Mouse (Mus musculus) intestine, embryonic 14.5 days (tissue): ENCODE data around the gene Fam129a. TPM values are rescaled to one million over a fixed set of nuclear protein-coding genes. Genes with fewer than 3 reads are reported as not detected.
A peak's percentile ranks its signal among the peaks of the same experiment; 100 is the strongest.

Source experiments
- ATAC-seq: fragments of 200-750 bp; cut with Nextera tagmentation; replicated peaks from 2 replicates; pipeline ENCODE4 v1.8.0; 2017; ENCODE audit warnings: low read depth, moderate number of reproducible peaks, moderate TSS enrichment, moderate library complexity; ENCODE audit not compliant: low FRiP score, low TSS enrichment
- DNase-seq: peaks from one replicate; pipeline ENCODE4 v3.0.0-alpha.2; 2018; ENCODE audit warnings: low spot score
- H3K27ac ChIP-seq: fragments of 300-500 bp; sonication (generic); 2 replicates; pipeline ENCODE4 v1.5.1; 2014; ENCODE audit warnings: low read depth, mild to moderate bottlenecking, control low read depth
- H3K27me3 ChIP-seq: fragments of 300-500 bp; sonication (generic); replicated peaks from 2 replicates; pipeline ENCODE4 v1.6.1; 2014; ENCODE audit warnings: low read length, control low read depth; ENCODE audit not compliant: control insufficient read depth, insufficient read depth
- H3K36me3 ChIP-seq: fragments of 300-500 bp; sonication (generic); 2 replicates; pipeline ENCODE4 v1.6.1; 2014; ENCODE audit warnings: low read length, control low read depth; ENCODE audit not compliant: control insufficient read depth, insufficient read depth
- H3K4me1 ChIP-seq: fragments of 300-500 bp; sonication (generic); replicated peaks from 2 replicates; pipeline ENCODE4 v1.6.1; 2014; ENCODE audit warnings: low read length, control low read depth, mixed read lengths; ENCODE audit not compliant: control insufficient read depth, insufficient read depth
- H3K4me2 ChIP-seq: fragments of 300-500 bp; sonication (generic); 2 replicates; pipeline ENCODE4 v1.6.1; 2014; ENCODE audit warnings: low read length
- H3K4me3 ChIP-seq: fragments of 300-500 bp; sonication (generic); 2 replicates; pipeline ENCODE4 v1.5.1; 2014; ENCODE audit warnings: low read depth, low read length, control low read depth, mixed read lengths
- H3K9ac ChIP-seq: fragments of 300-500 bp; sonication (generic); 2 replicates; pipeline ENCODE4 v1.6.1; 2014; ENCODE audit warnings: mild to moderate bottlenecking, low read length
- H3K9me3 ChIP-seq: fragments of 300-500 bp; sonication (generic); 2 replicates; pipeline ENCODE4 v1.6.1; 2016; ENCODE audit warnings: low read length, control low read depth; ENCODE audit not compliant: control insufficient read depth
- WGBS: fragments of 180-500 bp; shearing (Covaris S2); extraction: QIAGEN DNeasy Blood & Tissue Kit; methylation state at CpG from one replicate; pipeline ENCODE4 v1.1.7; 2014; 5-methylcytosine and 5-hydroxymethylcytosine counted together
- polyA plus RNA-seq: library from polyadenylated mRNA; unstranded; fragments of >200 nt; fragmentation: Nextera tagmentation; extraction: Ambion mirVana; gene quantifications from 2 replicates; pipeline ENCODE4 v1.2.1, GENCODE M21; 2014

Gene Fam129a
- polyA plus RNA-seq, 1 experiment from 2014 or later = 5.2 TPM

DNA sequence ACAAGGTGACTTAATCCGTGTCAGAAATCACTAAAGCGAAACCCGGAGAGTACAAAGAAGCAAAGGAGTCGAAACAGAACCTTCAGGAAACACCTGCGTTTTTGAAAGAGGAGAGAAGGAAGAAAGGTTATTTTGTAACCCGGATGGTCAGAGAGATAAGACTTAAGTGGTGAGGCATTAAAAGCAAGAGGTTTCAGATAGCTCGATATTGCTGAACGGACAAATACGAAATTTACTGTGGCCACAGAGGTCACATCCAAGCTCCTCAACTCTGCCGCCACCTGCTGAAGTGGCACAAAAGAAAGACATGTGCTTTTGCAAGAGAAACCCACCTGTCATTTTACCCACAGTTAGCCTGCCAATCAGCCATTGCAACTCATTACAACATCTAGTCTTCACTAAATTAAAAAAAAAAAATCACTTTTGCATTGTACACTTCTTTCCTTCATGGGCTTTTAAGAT is 183.1 kb downstream of the Fam129a start:
- H3K4me3 ChIP-seq = peak overlapping the region; percentile 97
- H3K9ac ChIP-seq = peak overlapping the region; percentile 22
- no peak overlapping the region for H3K27ac ChIP-seq
- peak overlapping the region; percentile 63 for H3K4me2 ChIP-seq
- H3K9me3 ChIP-seq = no peaks in the 10 kb centered on the region
- H3K4me1 ChIP-seq = peaks cover 13% of the 10 kb centered on the region; the same call in 1 of the 2 replicates
- no peaks in the 10 kb centered on the region for H3K27me3 ChIP-seq
- WGBS = 73% methylated on average over 10 of the region's 10 CpGs
- DNase-seq (no peak), ATAC-seq (no peak)
- no peaks in the 10 kb centered on the region for H3K36me3 ChIP-seq

DNA sequence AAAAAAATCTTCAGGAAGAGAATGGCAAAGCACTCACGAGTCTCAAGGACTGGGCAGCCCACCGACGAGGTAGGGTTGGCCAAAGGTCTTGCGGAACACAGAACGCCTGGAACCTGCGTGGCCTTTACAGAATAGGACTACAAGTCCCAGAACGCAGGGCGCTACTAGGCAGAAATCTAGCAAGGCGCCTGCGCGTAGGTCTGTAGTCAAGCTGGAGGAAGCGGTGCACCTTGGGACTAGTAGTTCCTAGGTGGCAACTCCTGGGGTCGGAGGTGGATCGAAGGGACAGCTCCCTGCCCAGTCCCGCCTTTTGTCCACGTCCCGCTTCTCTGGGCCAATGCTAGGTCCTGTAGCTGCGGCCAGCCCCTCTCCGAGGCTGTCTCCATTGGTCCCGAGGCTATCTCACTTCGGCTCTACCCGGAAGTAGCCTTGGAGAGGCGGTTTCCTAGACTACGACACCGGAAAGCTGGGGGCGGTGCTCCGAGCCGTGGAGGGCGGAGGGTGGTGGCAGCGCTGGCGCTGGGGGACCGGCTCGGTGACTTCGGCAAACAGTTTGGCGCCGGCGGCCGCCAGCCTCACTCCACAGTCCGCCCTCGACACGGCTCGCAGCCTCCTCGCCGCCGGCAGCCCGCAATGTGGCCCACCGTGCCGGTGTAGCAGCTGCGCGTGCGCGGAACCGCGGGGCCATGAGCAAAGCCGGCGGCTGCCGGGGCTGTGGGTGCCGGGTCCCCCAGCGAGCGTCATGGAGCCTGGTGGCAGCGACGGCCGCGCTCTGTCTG is 184.1 kb downstream of the Fam129a start, which contains the start of gene Edem3:
TSS of gene Edem3 (plus strand) at position 491 of the 779 bp plus-strand sequence.
- DNase-seq (peak; percentile 96), ATAC-seq (peak; percentile 99)
- under 1% methylated on average over 63 of the region's 64 CpGs for WGBS
- Histone ChIP-seq H3K4me2 (peak within 1 kb of the TSS; percentile 88), H3K36me3 (0 out of 2 replicates have a peak, but pooled peaks cover 3% of the 10 kb centered on the region), H3K9ac (peak within 1 kb of the TSS; percentile 61), H3K9me3 (no peaks in the 10 kb centered on the region), H3K4me3 (peak within 1 kb of the TSS; percentile 97), H3K4me1 (peaks cover 13% of the 10 kb centered on the region; the same call in 1 of the 2 replicates), H3K27me3 (no peaks in the 10 kb centered on the region), H3K27ac (peak within 1 kb of the TSS; percentile 44)

DNA sequence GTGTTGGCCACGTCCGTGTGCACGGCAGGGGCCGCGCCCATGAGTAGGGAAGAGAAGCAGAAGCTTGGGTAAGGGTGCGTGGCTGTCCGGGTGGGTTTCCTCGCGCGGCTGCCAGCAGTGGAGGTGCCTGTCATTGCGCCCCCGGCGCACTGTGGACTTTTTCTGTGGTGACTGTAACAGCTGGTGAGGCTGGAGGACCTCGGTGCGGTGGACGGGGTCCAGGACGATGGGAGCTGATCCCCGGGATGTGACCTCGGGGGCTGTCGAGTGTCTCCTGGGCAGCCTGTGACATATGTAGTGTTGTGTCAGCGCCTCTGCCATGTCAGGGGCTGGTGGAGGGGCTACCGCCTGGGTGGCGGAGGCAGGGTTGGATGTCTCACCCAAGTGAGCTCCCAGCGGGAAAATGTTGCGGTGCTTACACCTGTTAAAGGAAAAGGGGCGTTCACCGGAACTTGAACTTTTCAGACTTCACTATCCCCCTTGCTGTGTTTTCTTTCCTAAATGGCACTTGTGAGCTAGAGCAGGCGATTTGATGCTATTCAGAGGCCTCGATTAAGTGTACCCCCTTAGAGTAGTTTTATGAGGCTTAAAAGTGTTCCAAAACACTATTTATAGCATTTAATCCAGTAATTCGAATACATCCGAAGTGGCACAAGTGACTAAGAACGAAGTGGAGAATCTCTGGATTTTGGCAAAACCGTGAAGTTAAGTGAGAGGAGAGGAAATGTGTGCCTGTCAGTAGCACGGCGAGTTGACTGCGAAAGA is 184.9 kb downstream of the Fam129a start:
- H3K27me3 ChIP-seq = no peaks in the 10 kb centered on the region
- peak overlapping the region; percentile 88 for H3K4me2 ChIP-seq
- 6% methylated on average over 36 of the region's 36 CpGs for WGBS
- ATAC-seq (no peak; the same call in 1 of the 2 replicates), DNase-seq (no peak)
- H3K4me3 ChIP-seq = peak overlapping the region; percentile 97
- peak overlapping the region; percentile 61 for H3K9ac ChIP-seq
- H3K36me3 ChIP-seq = peaks cover 7% of the 10 kb centered on the region; the same call in 1 of the 2 replicates
- peak overlapping the region; percentile 44 for H3K27ac ChIP-seq
- H3K9me3 ChIP-seq = no peaks in the 10 kb centered on the region
- peaks cover 13% of the 10 kb centered on the region; the same call in 1 of the 2 replicates for H3K4me1 ChIP-seq

DNA sequence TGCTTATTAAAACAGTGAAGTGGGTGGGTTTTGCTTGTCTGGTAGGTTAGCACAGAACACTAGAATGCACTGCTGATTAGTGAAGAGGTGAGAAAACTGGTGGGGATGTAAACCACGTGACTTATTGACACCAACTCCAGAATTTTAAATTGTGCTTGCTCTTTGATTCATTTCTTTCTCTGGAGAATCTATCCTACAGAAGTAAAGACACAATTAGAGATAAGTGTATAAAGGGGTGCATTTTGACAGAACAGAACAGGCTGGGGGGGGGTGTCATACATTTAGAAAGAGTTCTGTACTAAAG is 185.4 kb downstream of the Fam129a start:
- no peaks in the 10 kb centered on the region for H3K9me3 ChIP-seq
- no peak for DNase-seq
- H3K36me3 ChIP-seq = peaks cover 12% of the 10 kb centered on the region
- peak overlapping the region; percentile 61; the same call in 1 of the 2 replicates for H3K9ac ChIP-seq
- no peak for ATAC-seq
- peak overlapping the region; percentile 88 for H3K4me2 ChIP-seq
- no peak overlapping the region for H3K27ac ChIP-seq
- H3K4me3 ChIP-seq = peak overlapping the region; percentile 97
- 42% methylated on average over 1 of the region's 1 CpGs for WGBS
- H3K4me1 ChIP-seq = peaks cover 13% of the 10 kb centered on the region; the same call in 1 of the 2 replicates
- no peaks in the 10 kb centered on the region for H3K27me3 ChIP-seq

DNA sequence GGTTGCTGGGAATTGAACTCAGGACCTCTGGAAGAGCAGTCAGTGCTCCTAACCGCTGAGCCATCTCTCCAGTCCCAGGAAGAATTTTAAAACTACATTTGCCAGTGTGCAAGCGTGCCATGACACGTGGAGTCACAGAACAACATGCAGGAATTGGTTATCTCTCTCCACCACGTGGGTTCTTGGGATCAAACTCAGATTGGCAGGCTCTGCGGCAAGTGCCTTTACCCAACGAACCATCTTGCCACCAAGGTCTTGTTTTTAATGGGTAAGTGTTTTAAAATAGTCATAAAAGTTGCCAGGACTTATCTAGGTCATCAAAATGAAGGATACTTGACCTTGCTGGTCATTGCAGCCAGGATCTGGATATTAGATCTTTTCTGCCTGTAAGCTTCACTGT is 187.3 kb downstream of the Fam129a start:
- Histone ChIP-seq H3K27ac (no peak overlapping the region), H3K4me3 (no peak overlapping the region), H3K4me2 (no peak overlapping the region), H3K4me1 (peaks cover 13% of the 10 kb centered on the region; the same call in 1 of the 2 replicates), H3K27me3 (no peaks in the 10 kb centered on the region), H3K9me3 (no peaks in the 10 kb centered on the region), H3K9ac (no peak overlapping the region), H3K36me3 (peaks cover 21% of the 10 kb centered on the region)
- DNase-seq (no peak), ATAC-seq (no peak)
- WGBS = 90% methylated on average over 6 of the region's 6 CpGs

DNA sequence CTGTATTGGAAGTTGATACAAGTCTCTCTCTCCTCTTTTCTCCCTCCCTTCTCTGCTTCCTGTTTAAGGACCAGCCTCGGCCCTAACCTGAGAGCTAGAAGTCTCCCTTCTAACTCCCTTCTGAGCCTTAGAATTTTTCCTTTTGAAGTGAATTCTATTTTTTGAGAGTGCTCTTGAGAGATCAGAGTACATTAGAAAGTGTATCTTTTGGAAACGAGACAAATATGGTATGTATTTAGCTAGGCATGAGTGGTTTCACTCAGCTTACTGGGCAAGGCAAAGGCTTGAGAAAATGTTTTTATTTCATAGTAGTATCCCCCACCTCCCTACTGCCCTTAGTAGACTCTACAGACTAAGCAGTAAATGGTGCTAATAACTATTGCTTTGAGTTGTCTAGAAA is 188.0 kb downstream of the Fam129a start:
- WGBS = 72% methylated on average over 2 of the region's 2 CpGs
- H3K4me2 ChIP-seq = no peak overlapping the region
- H3K9ac ChIP-seq = no peak overlapping the region
- peaks cover 12% of the 10 kb centered on the region; the same call in 1 of the 2 replicates for H3K4me1 ChIP-seq
- H3K36me3 ChIP-seq = peaks cover 21% of the 10 kb centered on the region
- DNase-seq (no peak), ATAC-seq (no peak)
- H3K27me3 ChIP-seq = no peaks in the 10 kb centered on the region
- no peaks in the 10 kb centered on the region for H3K9me3 ChIP-seq
- no peak overlapping the region for H3K4me3 ChIP-seq
- H3K27ac ChIP-seq = no peak overlapping the region

DNA sequence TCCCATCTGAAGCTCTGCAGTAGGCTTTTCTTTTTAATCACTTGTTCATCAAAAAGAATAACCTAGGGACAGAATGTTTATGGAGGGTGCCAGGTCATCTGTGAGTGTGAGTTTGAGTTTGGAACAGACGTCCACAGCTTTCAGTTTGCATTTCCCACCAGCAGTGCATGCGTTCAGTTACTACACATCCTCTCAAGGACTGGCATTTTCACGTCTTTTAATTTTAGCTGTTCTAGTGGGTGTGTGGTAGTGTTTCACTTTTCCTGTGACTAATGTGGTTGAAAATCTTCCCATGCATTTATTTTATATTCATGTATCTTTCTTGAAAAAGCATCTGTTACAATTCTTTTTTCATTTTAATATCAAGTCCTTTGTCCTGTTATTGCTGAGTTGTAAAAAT is 193.2 kb downstream of the Fam129a start:
- Histone ChIP-seq H3K27ac (no peak overlapping the region), H3K27me3 (no peaks in the 10 kb centered on the region), H3K9ac (no peak overlapping the region), H3K4me2 (no peak overlapping the region), H3K4me1 (no peaks in the 10 kb centered on the region), H3K36me3 (peaks cover 21% of the 10 kb centered on the region), H3K9me3 (no peaks in the 10 kb centered on the region), H3K4me3 (no peak overlapping the region)
- WGBS = 71% methylated on average over 3 of the region's 3 CpGs
- no peak for ATAC-seq
- no peak for DNase-seq

DNA sequence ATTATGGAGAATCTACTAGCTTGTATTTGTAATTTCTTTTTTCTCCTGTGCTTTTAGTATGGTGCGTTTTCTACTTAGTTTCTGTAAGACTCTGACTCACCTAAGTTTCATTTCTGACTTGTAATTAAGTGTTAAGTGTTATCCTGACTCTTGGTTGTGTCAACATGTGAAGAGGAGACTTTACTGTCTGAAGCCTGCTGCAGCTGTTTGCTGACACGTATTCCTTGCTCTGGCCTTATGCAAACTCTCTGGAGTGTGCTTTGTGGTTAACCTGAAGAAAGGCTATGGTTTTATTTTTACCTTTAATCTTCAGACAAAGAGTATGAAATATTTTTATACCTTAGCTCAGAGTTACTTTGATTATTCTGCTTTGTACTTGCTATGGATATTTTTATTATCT is 195.2 kb downstream of the Fam129a start:
- no peak overlapping the region for H3K4me2 ChIP-seq
- peaks cover 19% of the 10 kb centered on the region for H3K36me3 ChIP-seq
- H3K27ac ChIP-seq = no peak overlapping the region
- H3K4me1 ChIP-seq = no peaks in the 10 kb centered on the region
- no peaks in the 10 kb centered on the region for H3K9me3 ChIP-seq
- DNase-seq = no peak
- no peak for ATAC-seq
- WGBS = 74% methylated on average over 2 of the region's 2 CpGs
- no peak overlapping the region for H3K4me3 ChIP-seq
- H3K27me3 ChIP-seq = no peaks in the 10 kb centered on the region
- no peak overlapping the region for H3K9ac ChIP-seq
